Mouse (Mus musculus) lung, postnatal 10 days (tissue): ENCODE measurements around the gene Triml1.

Experiments
- DNase-seq: peaks from one replicate; pipeline ENCODE4 v3.0.0; 2021

Triml1 gene

DNA sequence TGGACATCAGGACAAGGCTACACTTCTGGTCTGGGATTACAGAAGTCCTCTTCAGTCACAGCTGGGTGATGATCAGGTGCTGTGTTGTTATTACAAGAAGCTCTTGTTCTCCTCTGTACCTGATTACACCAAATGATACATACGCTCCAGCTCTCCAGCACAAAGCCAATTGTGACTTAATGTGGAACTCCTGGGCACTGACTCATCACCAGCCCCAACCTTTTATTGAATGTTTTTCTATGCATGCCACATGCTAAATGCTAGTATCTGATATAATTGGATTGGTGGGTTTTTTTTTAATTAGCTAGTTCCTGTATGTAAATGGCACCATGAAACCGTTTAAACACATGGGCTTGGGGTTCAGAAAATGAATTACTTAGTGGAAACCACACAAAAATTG is at the start of gene Triml1:
Gene Triml1, minus strand, starts transcription at position 101 of the 400 bp plus-strand sequence.
- no peak for DNase-seq

DNA sequence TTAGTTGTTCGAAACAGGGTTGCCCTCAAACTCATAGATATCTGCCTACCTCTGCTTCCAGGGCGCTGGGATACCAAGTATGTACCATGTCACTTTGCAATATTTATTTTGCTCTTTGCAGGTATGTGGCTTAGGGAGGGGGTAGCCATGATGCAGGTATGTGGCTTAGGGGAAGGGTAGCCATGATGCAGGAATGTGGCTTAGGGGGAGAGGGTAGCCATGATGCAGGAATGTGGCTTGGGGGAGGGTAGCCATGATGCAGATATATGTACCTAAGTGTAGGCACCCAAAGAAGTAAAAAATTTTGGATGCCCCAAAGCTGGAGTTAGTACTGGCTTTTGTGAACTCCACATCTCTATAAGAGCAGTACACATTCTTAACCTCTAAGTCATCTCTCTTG is 41.0 kb upstream of the Triml1 start:
- no peak for DNase-seq

DNA sequence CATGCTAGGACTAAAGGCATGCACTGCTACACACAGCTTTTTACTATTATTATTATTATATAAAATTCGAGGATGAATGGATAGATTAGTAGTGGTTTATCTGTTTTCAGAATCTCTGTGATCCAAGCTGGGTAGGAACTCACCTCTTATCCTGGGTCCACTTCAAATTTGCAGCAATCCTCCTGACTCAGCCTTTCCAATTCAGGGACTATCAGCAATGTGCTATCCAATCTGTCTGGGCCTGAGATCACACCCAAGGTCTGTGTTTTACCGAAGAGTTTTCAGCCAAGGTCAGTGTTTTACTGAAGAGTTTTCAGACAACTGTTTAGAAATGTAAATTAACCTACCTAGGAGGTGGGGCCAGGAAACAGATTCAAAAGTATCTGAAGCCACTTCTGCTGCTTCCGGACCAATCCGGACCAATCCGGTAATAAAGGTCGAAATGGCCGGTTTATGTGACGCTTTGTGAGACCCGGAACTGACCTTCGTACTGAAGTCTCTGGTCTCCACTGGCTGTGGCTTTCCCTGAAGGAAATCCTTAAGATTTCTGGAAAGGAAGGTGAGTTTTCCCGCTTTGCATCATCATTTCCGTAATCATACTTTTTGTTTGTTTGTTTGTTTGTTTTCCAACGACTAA is 38.9 kb upstream of the Triml1 start, which contains the start of gene Triml2:
Gene Triml2, plus strand, starts transcription at position 488 of the 637 bp plus-strand sequence.
- no peak for DNase-seq

DNA sequence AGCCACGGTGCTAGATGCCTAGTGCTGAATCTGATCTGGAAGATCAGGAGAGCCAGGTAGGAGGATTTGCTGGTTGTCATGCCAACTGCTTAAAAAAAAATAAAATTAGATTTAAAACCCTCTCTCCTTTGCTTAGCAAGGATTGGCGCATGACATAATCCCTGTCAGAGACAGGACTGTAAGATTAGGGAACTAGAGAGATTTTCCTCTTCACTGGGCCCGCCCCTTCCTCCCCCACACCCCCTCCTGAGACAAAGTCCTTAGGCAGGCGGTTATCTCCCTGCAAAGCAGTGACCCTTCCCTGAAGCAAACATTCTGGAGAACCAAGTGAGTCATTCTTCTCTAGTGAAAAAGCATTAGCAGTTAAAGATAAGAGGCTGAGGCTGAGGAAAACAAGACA is 37.9 kb upstream of the Triml1 start:
- DNase-seq, result peak; percentile 7

DNA sequence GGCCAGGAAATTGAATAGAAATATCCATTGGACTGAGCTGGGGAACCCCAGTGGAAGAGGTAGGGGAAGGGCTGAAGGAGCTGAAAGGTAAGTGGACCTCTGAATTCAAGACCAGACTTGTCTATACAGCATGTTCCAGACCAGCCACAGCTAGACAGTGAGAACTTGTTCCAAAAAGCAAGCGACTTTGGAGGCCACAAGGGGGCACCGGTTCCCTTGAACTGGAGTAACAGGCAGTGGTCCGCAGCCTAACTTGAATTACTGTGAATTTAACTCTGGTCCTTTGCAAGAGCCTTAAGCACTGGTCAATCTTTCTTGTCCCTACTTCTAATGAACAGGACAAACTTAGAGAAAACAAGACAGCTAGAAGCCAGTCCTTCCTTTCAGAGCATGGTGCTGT is 37.0 kb upstream of the Triml1 start:
- no peak for DNase-seq

DNA sequence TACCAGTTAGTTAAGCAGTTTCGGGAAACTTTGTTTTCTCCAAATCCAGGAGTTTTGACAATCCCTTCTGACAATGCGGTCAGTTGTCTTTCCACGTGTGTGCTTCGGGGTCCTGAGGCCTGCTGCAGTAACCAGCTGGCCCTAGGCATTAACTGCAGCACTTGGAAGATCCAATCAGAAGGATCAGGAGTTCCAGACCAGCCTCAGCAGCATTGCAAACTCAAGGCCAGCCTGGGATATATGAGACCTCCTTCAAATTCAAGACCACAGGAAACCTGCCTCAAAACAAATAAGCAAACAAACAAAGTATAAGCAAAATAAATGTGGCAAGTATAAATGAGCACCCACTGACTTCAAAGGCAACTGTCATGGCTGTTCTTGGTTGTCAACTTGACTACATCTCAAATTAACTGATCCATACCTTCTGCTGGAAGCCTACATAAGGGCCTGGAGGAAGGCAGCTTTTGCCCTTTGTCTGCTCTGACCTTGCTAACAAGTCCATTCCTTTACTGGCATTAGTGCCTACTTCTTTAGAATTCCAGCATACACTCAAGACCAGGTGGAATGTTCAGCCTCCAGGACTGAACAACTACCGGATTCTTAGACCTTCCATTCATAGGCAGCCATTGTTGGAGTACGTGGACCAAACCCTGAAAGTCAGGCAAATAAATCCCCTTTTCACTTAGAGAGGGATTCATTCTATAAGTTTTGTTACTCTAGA is 35.6 kb upstream of the Triml1 start:
- no peak for DNase-seq

DNA sequence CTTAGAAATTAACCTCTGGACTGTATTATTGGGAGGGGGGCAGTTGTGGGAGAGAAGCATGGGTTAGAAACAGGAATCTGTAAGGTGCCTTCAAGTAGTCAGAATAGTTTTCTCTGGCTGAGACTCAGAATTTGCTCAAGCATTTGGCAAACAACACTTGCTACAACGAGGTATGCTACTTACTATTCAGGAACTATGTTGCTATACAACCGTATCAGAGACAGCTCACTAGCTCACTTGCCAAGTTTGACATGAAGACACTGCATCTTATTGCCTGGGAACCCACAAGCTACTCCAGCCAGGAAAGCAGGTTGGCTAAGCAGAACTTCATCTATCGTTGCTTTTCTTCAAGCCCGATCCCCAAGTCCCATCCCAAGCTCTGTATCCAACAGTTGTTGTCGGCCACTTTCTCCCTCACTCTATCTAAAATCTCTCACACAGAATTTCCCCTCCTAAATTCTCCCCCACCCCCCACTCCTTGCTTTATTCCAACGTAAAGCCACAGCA is 28.0 kb upstream of the Triml1 start:
- no peak for DNase-seq

DNA sequence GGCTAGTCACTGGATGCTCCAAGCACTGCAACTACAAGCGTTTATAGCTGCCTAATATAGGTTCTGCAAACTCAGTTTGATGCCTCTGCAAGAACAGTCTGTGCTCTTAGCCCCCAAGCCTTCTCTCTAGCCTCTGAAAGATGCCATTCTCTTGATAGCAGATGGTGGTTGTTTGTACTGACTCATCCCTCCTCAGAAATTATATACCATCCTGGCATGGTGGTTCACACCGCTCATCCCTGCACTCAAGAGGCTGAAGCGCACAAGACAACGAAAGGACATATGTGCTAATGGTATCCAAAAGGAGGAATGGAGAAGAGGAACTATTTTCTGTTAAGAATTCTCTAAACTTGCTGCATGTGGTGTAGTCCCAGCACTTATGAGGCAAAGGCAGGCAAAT is 26.8 kb upstream of the Triml1 start:
- DNase-seq, result no peak

DNA sequence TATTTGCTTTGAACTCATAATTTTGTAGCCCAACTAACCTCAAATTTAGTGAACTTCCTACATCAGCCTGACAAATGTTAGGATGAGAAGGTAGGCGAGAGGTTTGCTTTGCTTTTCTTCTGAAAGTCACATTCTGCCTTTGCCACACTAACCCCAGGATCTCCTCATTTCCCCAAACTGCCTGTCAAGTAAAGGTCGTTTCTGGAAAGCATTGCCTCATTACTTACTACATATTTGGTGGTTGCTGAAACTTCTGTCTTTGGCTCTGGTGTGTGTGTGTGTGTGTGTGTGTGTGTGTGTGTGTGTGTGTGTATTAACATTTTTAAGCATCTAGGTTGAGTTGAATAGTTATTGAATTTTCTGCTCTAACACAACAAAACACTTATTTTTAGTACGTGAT is 23.2 kb upstream of the Triml1 start:
- DNase-seq, result no peak

DNA sequence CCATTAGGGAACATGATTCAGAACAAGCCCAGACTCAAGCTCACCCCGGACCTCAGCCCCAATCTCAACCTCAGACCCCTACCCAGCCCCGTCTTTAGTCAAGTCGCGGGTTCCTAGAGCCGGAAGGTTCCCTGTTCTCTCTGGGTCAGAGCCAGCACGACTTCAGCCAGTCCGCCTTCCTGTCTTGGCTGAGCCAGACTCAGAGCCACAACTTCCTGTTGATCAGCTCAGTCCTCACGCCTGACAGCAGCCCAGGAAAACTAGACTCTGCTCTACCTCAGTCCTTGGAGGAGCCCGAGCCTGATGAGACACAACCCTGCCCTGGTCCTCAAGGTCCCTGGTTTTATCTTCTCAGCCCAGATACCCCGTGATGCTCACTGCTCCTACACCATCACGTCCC is 22.0 kb upstream of the Triml1 start:
- no peak for DNase-seq

DNA sequence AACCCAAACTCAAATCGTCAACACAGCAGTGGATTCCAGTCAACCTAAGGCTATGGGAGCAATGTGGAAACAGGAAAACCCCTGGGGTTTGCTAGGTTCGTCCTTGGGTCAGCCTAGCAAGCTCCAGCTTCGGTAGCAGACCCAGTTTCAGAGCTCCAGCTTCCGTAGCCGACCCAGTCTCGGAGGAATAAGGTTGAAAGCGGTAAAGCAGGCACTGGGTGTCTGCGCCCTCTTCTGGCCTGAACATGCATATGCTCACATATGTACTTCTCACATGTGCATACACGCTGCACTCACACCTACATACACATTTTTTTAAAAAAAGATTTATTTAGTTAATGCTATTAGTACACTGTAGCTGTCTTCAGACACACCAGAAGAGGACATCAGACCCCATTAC is 8.0 kb upstream of the Triml1 start:
- DNase-seq, result no peak

DNA sequence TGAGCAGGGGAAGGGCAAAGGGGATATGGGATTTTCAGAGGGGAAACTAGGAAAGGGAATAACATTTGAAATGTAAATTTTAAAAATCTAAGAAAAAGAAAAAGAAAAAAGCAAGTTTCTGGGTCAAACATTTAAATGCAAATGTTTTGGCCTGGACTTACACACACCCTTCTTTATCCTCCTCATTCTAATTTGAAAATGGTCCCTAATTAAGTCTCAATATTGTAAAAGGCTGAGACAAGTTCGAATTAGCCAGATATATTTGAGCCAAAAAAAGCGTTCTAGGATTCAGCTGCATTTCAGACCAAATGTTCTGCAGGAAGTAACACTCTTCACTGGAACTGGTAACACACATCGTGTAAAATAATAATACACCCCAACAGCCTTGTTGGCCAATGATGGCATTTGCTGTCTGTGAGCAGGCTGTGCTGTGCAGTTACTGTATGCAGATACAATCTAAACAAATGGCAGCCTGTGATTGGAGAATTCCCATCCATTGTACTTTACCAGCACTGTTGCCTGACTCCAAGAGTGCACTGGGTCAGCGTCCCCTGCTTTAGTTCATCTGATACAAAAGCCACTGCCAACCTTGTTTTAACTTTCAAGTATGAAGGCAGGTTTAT is 30.0 kb downstream of the Triml1 start:
- no peak for DNase-seq
